Comparison of ENCODE assay signal across 12 mouse cellular contexts in genomic region chr2:33700581-33701445, GRCm38 (mm10).
DNase-seq lines count a peak whose midpoint lies in the region; ATAC-seq lines count a peak whose summit lies in the region.
"Had no signal": no experiment of that assay in that cellular context is flagged by ENCODE, and none has a peak within 500 bp of the region (broad histone marks: within the 10 kb centered on the region; RNA-seq: fewer than 3 reads in every experiment).

No protein-coding gene starts in this region.

- 30% methylated on average over 15 of the region's 15 CpGs for WGBS in intestine, embryonic 16.5 days
- WGBS in neural tube, embryonic 12.5 days = 16% methylated on average over 15 of the region's 15 CpGs
- 43% methylated on average over 15 of the region's 15 CpGs for WGBS in heart, embryonic 11.5 days (ENCODE audit: insufficient replicate concordance)

- H3K9ac ChIP-seq in intestine, embryonic 16.5 days (ENCODE audit: low read depth, low read length) = no peak overlapping the region
- H3K9ac ChIP-seq in neural tube, embryonic 12.5 days = no peak overlapping the region
- H3K9ac ChIP-seq in heart, embryonic 11.5 days (ENCODE audit: low read depth, low read length) = no peak overlapping the region

- H3K27ac ChIP-seq in intestine, embryonic 16.5 days (ENCODE audit: low read length) = no peak overlapping the region
- no peak overlapping the region for H3K27ac ChIP-seq in neural tube, embryonic 12.5 days
- no peak overlapping the region for H3K27ac ChIP-seq in heart, embryonic 11.5 days (ENCODE audit: low read depth, low read length)
- H3K27ac ChIP-seq: gastrocnemius, adult 2 months had no signal

- DNase-seq in adrenal gland, adult 2 months = peak; percentile 59
- no peak for DNase-seq in adrenal gland, postnatal 10 days
- DNase-seq in embryo, embryonic 11 days = peak; percentile 75
- no peak for DNase-seq in urinary bladder, postnatal 36 days (ENCODE audit: low spot score in 2 of 2)
- DNase-seq in c-Kit-positive CD71-positive TER-119-positive erythroid progenitor cells, embryonic 14.5 days (ENCODE audit: low spot score) = no peak
- DNase-seq: gastrocnemius, adult 2 months; heart, postnatal 14 days; lung, postnatal 4 days had no signal

- H3K4me3 ChIP-seq in intestine, embryonic 16.5 days (ENCODE audit: low read length) = no peak overlapping the region
- H3K4me3 ChIP-seq in neural tube, embryonic 12.5 days = no peak overlapping the region
- H3K4me3 ChIP-seq in heart, embryonic 11.5 days (ENCODE audit: low read depth, low read length) = no peak overlapping the region
- H3K4me3 ChIP-seq: gastrocnemius, adult 2 months had no signal

- H3K4me1 ChIP-seq in intestine, embryonic 16.5 days (ENCODE audit: control insufficient read depth, insufficient read depth, low read length) = peaks cover 5% of the 10 kb centered on the region; the same call in 1 of the 2 replicates
- peaks cover 16% of the 10 kb centered on the region for H3K4me1 ChIP-seq in neural tube, embryonic 12.5 days
- H3K4me1 ChIP-seq in heart, embryonic 11.5 days (ENCODE audit: control insufficient read depth, insufficient read depth, low read length) = 0 out of 2 replicates have a peak, but pooled peaks cover 3% of the 10 kb centered on the region

- ATAC-seq in intestine, embryonic 16.5 days = peak; percentile 31
- ATAC-seq in neural tube, embryonic 12.5 days (ENCODE audit: low FRiP score, low read depth) = no peak
- ATAC-seq in heart, embryonic 11.5 days (replicated peaks; ENCODE audit: insufficient number of reproducible peaks, low FRiP score, low TSS enrichment) = no peak

- no peak overlapping the region for H3K4me2 ChIP-seq in intestine, embryonic 16.5 days (ENCODE audit: low read depth, low read length)
- 0 out of 2 replicates have a peak overlapping the region, but pooled peaks have one; percentile 7 for H3K4me2 ChIP-seq in neural tube, embryonic 12.5 days (replicated peaks)
- no peak overlapping the region for H3K4me2 ChIP-seq in heart, embryonic 11.5 days

- peaks cover 26% of the 10 kb centered on the region for H3K27me3 ChIP-seq in intestine, embryonic 16.5 days (replicated peaks; ENCODE audit: control insufficient read depth, insufficient read depth, low read length)
- H3K27me3 ChIP-seq in neural tube, embryonic 12.5 days (replicated peaks) = peaks cover 23% of the 10 kb centered on the region
- peaks cover 26% of the 10 kb centered on the region for H3K27me3 ChIP-seq in heart, embryonic 11.5 days (ENCODE audit: control insufficient read depth, insufficient read depth, low read length)

- 0 out of 2 replicates have a peak, but pooled peaks cover 3% of the 10 kb centered on the region for H3K9me3 ChIP-seq in intestine, embryonic 16.5 days (ENCODE audit: control insufficient read depth, low read length)
- peaks cover 15% of the 10 kb centered on the region; the same call in 1 of the 2 replicates for H3K9me3 ChIP-seq in neural tube, embryonic 12.5 days
- peaks cover 4% of the 10 kb centered on the region; the same call in 1 of the 2 replicates for H3K9me3 ChIP-seq in heart, embryonic 11.5 days (replicated peaks; ENCODE audit: control insufficient read depth, low read length)

- no peaks in the 10 kb centered on the region for H3K36me3 ChIP-seq in intestine, embryonic 16.5 days (ENCODE audit: control insufficient read depth, insufficient read depth, low read length)
- no peaks in the 10 kb centered on the region for H3K36me3 ChIP-seq in neural tube, embryonic 12.5 days
- no peaks in the 10 kb centered on the region for H3K36me3 ChIP-seq in heart, embryonic 11.5 days (ENCODE audit: control insufficient read depth, insufficient read depth, low read length)
- H3K36me3 ChIP-seq: G1E had no signal

Comparison
In these comparisons a context has a peak if more than half of its experiments do, and no peak if none do; other contexts are left out.
1. DNase-seq: peak in adrenal gland, adult 2 months (single experiment) and embryo, embryonic 11 days (single experiment); none in adrenal gland, postnatal 10 days (single experiment), urinary bladder, postnatal 36 days (0 of 2) and c-Kit-positive CD71-positive TER-119-positive erythroid progenitor cells, embryonic 14.5 days (single experiment).